Mouse (Mus musculus) spleen, postnatal 14 days (tissue): ENCODE results near the gene Pgam5.

Experiments used
- DNase-seq, 2 experiments: peaks; one replicate each; pipeline ENCODE4 v3.0.0; 2021 to 2022; ENCODE audit warnings: low spot score in 2 of 2

The Pgam5 gene

GRCm38 (mm10) chr5:110230401-110230779 lies 39.3 kb downstream of the Pgam5 start:
- DNase-seq: no peak

DNA sequence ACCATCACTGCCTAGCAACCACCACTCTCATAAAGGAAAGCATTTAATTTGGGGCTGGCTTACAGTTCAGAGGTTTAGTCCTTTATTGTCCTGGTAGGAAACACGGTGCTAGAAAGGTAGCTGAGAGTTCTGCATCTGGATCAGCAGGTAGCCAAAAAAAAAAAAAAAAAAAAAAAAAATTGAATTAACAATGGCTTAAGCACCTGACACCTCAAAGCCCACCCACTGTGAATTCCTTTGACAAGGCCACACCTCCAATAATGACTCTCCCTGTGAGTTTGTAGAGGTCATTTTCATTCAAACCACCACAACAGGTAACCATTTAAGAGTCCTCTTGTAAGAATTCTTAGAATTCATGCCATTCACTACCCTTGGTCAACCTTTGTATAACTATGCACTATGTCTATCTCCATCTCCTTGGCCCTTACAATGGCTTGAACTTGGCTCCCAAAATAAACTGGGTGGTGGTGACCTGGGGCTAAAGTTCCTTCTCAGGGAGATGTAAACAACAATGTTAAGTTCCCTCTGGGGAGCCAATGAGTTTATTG lies 42.3 kb downstream of the Pgam5 start:
- no peak for DNase-seq

GRCm38 (mm10) chr5:110225056-110225455 lies 44.7 kb downstream of the Pgam5 start:
- DNase-seq: no peak

GRCm38 (mm10) chr5:110222757-110223156 lies 47.0 kb downstream of the Pgam5 start:
- DNase-seq: no peak

DNA sequence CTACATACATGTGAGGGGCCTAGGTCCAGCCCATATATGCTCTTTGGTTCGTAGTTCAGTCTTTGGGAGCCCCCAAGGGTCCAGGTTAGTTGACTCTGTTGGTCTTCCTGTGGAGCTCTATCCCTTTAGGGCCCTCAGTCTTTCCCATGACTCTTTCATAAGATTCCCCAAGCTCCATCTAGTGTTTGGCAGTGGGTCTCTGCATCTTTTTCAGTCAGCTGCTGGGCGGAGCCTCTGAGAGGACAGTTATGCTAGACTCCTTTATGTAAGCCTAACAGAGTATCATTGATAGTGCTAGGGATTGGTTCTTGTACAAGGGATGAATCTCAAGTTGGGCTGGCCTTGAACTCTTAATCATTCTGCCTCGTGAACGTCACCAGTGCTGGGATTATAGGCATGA lies 49.4 kb downstream of the Pgam5 start:
- DNase-seq: no peak

- no peak for DNase-seq
Measured at GRCm38 (mm10) chr5:110216780-110217179, 52.9 kb downstream of the Pgam5 start.

- DNase-seq: no peak
Measured at GRCm38 (mm10) chr5:110211312-110211711, 58.4 kb downstream of the Pgam5 start.
